Comparison of ENCODE assay signal across 16 mouse cellular contexts in the genomic region with DNA sequence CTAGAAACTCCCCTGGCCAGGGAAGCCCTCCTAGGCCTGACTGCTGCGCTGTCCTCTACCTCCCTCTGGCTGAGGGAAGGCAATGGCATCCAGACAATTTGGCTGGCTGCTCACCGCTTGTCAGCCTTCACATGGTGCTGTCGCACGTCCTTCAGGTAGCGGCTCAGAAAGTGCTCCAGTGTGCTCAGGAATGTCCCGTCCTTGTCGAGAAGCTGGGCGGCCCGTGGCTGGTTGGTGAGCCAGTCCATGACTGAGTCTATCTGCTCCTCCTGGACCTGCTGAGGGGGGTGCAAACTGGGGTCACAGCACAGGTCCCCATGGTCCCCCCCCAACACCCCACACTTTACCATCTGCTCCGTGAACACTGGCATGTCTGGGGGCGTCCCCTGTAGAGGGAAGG. TPM values are rescaled to one million over a fixed set of nuclear protein-coding genes. Genes with fewer than 3 reads are reported as not detected.
"Had no signal": no experiment of that assay in that cellular context is flagged by ENCODE, and none has a peak within 500 bp of the region (broad histone marks: within the 10 kb centered on the region; RNA-seq: fewer than 3 reads in every experiment).

No protein-coding gene starts in this region.

- DNase-seq: layer of hippocampus, adult 9-11 months; left cerebral cortex, postnatal 4 days; midbrain, embryonic 14.5 days; right cerebral cortex, adult 18-20 months; right cerebral cortex, postnatal 4 days; spleen, adult 18-20 months; thymus, adult 18-20 months; thymus, postnatal 14 days had no signal

- H3K9ac ChIP-seq: kidney, embryonic 15.5 days; limb, embryonic 13.5 days; liver, embryonic 14.5 days; neural tube, embryonic 15.5 days had no signal

- H3K27ac ChIP-seq: kidney, embryonic 15.5 days; limb, embryonic 13.5 days; liver, embryonic 14.5 days; midbrain, embryonic 10.5 days; neural tube, embryonic 15.5 days had no signal

- H3K27me3 ChIP-seq: limb, embryonic 13.5 days; neural tube, embryonic 15.5 days had no signal

- H3K4me2 ChIP-seq: kidney, embryonic 15.5 days; limb, embryonic 13.5 days; neural tube, embryonic 15.5 days had no signal

- H3K4me1 ChIP-seq: kidney, embryonic 15.5 days; limb, embryonic 13.5 days had no signal

- H3K9me3 ChIP-seq: kidney, embryonic 15.5 days; limb, embryonic 13.5 days; midbrain, embryonic 10.5 days; neural tube, embryonic 15.5 days had no signal

- H3K4me3 ChIP-seq: kidney, embryonic 15.5 days; limb, embryonic 13.5 days; midbrain, embryonic 10.5 days; myocyte; neural tube, embryonic 15.5 days had no signal

RNA-seq across cellular contexts. Expression of gene Celf5, which starts 5.6 kb away (rescaled TPM):
- total RNA-seq: liver, adult 2 months; megakaryocyte, adult 5-6 weeks had no signal
- polyA plus RNA-seq: liver, adult 2 months had no signal

RNA-seq across cellular contexts. Expression of gene S1pr4, which starts 11.9 kb away (rescaled TPM):
- polyA plus RNA-seq: myocyte had no signal

RNA-seq across cellular contexts. Expression of gene Gna15, which starts 35.9 kb away (rescaled TPM):
- polyA plus RNA-seq: myocyte had no signal
